Mouse (Mus musculus): ENCODE data around the gene Mtfr1l. TPM values are rescaled to one million over a fixed set of nuclear protein-coding genes. Genes with fewer than 3 reads are reported as not detected.

Gene Mtfr1l
- polyA plus RNA-seq (2017; shearing (Covaris generic)): 129 TPM

DNA sequence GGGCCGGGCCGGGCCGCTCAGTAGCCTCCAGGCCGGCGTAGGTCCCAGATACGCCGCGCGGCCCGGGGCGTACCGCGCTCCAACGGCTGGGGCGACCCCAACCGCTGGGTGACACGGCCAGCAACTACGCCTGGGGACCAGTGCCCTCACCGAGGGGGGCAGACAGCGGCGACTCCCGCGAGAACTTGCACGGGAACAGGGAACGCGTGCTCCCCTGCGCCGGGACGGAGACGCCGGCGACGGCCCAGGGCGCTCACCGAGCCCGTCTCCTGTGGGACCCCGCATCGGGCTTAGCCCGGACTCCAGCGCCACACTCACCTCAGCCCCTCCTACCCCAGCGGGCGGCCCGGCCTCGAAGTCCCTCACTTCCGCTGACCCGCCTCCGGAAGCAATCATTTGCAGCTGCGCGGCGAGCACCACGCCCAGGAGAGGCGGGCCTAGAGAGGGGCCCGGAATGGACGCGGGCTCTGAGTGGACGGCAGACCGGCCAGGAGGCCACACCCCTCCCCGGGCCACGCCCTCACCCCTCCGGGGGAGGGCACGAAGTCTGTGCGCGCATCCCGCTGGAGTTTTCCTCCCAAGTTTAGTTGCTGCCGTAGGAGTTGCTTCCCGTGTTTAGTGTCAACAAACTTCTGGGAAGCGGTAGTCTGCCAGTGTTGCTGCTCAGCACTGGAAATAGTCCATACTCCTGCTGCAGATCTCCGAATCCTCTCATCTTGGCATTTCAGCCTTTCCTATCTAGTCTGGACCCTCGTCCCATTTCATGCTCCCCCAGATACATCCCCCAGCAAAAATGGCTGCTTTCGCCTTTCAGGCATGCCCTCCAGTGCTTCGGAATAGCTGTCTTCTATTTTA, at the start of gene Mtfr1l:
TSS of gene Mtfr1l (minus strand) at position 456 of the 855 bp plus-strand sequence.

DNA sequence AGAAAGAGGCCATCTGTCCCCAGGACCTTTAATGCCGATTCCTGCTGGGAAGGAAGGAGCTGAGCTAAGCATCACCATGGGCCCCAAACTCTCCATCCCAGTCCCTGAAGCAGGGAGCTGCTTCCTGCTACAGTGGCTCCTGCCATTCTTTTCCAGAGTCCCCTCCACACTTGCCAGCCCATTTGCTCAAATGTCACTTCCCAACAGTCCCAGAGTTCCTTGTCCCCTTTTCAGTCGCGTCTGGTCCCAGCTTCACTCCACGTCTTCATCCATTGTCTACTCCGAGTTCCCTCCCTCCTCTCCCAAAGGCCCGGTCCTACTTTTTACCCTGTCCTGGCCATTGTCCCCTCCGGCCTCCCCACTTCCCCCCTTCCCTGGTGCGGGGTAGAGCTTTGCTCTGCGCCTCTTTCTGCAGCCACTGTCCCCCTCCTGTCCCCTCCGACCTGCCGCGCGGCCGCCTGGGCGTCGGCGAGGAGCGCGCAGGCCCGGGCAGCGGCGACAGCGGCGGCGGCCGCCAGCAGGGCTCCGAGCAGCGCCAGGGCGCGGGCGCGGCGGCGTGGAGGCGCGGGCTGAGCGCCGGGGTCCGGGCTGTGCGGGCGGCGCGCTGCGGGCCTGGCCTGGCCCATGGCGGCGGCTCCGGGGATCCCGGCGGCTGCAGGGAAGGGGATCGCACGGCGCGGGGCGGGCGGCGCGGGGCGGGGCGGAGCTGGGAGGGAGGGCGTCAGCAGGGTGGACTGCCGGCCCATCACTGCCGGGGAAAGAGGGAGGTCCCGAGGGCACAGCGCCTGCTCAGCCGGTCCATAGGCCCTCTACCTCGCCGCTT, 16.5 kb upstream of the Mtfr1l start, which contains the start of gene Selenon:
TSS of gene Selenon (minus strand) at position 673 of the 823 bp plus-strand sequence.

DNA sequence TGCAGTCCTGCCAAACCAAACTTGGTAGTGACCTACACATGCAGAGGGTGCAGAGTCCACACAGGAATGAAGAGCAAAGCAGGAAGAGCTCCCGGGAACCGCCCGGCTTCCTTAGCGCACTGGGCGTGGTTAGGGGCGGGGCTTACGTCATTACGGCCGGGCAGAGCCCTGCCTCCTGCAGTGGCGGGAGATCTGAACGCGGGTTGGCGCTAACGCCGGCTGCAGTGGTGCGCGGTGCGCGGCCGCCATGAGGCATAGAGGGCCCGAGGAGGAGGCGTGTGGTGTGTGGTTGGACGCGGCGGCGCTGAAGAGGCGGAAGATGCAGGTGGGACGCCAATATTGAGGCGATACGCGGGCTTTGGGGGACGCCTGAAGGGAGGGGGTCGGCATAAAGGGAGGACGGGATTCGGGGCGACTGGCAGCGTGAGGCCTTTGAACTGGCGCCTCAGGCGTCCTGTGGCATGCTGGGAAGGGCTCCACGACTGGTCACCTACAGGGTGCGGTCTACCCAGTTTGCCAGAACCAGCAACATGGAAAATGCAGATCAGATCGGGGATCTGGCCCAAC, 24.3 kb downstream of the Mtfr1l start, which contains the start of gene Aunip:
TSS of gene Aunip (plus strand) at position 155 of the 567 bp plus-strand sequence.

DNA sequence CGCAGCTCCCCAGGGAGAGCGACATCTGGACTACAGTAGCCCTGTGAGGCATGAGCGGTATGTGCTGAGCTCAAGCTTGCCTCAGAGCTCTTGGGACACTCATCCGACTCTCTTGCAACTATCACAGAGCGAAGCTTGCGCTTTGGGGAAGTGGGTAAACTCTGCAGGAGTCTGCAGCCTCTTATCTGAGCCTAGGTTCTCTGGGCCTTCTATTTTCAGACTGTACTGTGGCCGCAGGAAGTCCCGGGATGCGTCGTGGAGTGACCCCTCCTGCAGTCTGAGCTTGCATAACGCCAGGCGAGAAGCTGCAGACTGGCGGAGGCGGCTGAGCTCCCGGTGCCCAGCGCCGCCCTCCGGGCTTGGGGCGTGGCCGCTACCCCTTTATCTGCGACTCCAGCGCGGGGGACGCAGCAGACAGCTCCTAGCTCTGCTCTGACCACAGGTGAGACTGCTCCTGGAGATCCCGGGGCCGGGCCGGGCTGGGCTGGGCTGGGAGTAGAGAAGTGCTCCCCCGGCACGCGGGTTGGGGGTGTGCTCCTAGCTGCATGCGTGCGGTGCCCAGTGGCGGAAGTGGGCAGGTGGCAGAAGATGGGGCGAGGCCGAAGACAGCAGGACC, 38.5 kb downstream of the Mtfr1l start, which contains the start of gene Paqr7:
TSS of gene Paqr7 (plus strand) at position 103 of the 616 bp plus-strand sequence.

Other genes starting within 250 kb of the Mtfr1l start
- 27.9 TPM for gene Pdik1l, start 247.5 kb downstream of the Mtfr1l start, polyA plus RNA-seq (2017; shearing (Covaris generic))
- gene Trim63, start 220.3 kb downstream of the Mtfr1l start, polyA plus RNA-seq (2017; shearing (Covaris generic)): not detected
- gene Slc30a2, start 192.2 kb downstream of the Mtfr1l start, polyA plus RNA-seq (2017; shearing (Covaris generic)): 1.1 TPM
- gene Extl1, start 151.5 kb downstream of the Mtfr1l start, polyA plus RNA-seq (2017; shearing (Covaris generic)): 2.0 TPM
- gene Pafah2, start 139.1 kb downstream of the Mtfr1l start, polyA plus RNA-seq (2017; shearing (Covaris generic)): 2.5 TPM
- 89.1 TPM for gene Stmn1, start 67.1 kb downstream of the Mtfr1l start, polyA plus RNA-seq (2017; shearing (Covaris generic))
- 33.4 TPM for gene Paqr7, start 38.7 kb downstream of the Mtfr1l start, polyA plus RNA-seq (2017; shearing (Covaris generic))
- 0.91 TPM for gene Aunip, start 24.4 kb downstream of the Mtfr1l start, polyA plus RNA-seq (2017; shearing (Covaris generic))
- gene Selenon, start 16.8 kb upstream of the Mtfr1l start, polyA plus RNA-seq (2017; shearing (Covaris generic)): 1.2 TPM
- 1.0 TPM for gene Man1c1, start 168.9 kb upstream of the Mtfr1l start, polyA plus RNA-seq (2017; shearing (Covaris generic))
- gene Ldlrap1, start 232.6 kb upstream of the Mtfr1l start, polyA plus RNA-seq (2017; shearing (Covaris generic)): 53.5 TPM

All from inflammation-experienced regulatory T-cells, adult 16 weeks (primary cell).